7 mouse cellular contexts compared by ENCODE assay signal in the genomic region with DNA sequence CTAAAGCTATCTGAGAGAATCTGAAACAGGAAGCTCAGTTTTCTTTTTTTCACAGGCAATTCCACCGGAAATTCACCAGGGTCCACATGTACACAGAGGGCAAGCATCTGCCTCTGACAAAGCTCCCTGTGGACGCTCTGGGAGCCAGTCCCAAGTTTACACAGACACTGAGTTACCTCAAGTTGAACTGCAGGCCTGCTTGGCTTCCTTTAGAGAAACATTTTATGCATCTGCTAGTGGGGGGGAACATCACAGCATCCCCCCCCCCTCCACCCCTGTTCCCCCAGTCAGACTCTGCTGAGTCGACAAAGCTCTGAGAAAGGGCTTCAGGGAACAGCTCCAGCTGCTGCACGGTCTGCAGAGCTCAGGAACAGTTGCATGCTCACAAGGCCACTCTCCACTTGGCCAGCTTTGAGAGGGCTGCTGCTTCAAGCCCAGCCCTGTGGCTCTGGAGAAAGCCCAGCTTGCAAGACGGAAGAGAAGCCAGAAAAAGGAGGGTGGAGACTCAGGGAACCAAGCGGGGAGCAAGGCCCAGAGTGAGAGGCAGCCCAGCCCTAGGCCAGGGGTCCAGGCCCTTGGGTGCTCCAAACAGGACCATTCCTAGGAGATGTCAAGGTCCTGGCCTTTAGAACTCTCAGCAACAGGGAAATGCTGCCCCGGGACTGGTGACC. TPM values are rescaled to one million over a fixed set of nuclear protein-coding genes. Genes with fewer than 3 reads are reported as not detected.
DNase-seq lines count a peak whose midpoint lies in the region; ATAC-seq lines count a peak whose summit lies in the region.

No protein-coding gene starts in this region.

- peak; percentile 65 for DNase-seq in heart, postnatal 4 days
- DNase-seq in kidney, postnatal 4 days: peak; percentile 71 to 80
- DNase-seq in lung, postnatal 14 days: peak; percentile 66
- peak; percentile 72 to 77 for DNase-seq in right cerebral cortex, postnatal 10 days (ENCODE audit: low spot score in 2 of 2)

- no peaks in the 10 kb centered on the region; the same call in none of the 2 replicates for H3K4me1 ChIP-seq in brown adipose tissue, adult 24 weeks (ENCODE audit: control insufficient read depth, insufficient read depth, insufficient read length, low read length)
- peaks cover 19% of the 10 kb centered on the region for H3K4me1 ChIP-seq in forebrain, embryonic 16.5 days (replicated peaks; ENCODE audit: control insufficient read depth, insufficient read depth, low read length)

- peak overlapping the region; percentile 84 for H3K4me2 ChIP-seq in forebrain, embryonic 16.5 days (ENCODE audit: low read length)

- ATAC-seq in activated CD4-positive, CD25-positive, alpha-beta regulatory T cell, adult 4 months: peak; percentile 34
- no peak for ATAC-seq in forebrain, embryonic 16.5 days

- H3K36me3 ChIP-seq in forebrain, embryonic 16.5 days (ENCODE audit: control insufficient read depth, insufficient read depth): no peaks in the 10 kb centered on the region

- no peaks in the 10 kb centered on the region for H3K27me3 ChIP-seq in forebrain, embryonic 16.5 days (replicated peaks; ENCODE audit: control insufficient read depth, insufficient read depth, low read length)

- H3K9me3 ChIP-seq in forebrain, embryonic 16.5 days (ENCODE audit: control insufficient read depth, low read length): no peaks in the 10 kb centered on the region

- H3K27ac ChIP-seq in brown adipose tissue, adult 24 weeks (replicated peaks; ENCODE audit: low read depth, low read length): peak overlapping the region; percentile 66
- H3K27ac ChIP-seq in forebrain, embryonic 16.5 days (ENCODE audit: low read length): peak overlapping the region; percentile 28

- peak overlapping the region; percentile 87 for H3K9ac ChIP-seq in forebrain, embryonic 16.5 days (replicated peaks; ENCODE audit: low read depth, low read length)

- peak overlapping the region; percentile 97 for H3K4me3 ChIP-seq in brown adipose tissue, adult 24 weeks (ENCODE audit: insufficient read depth, low read depth, low read length)
- peak overlapping the region; percentile 94 for H3K4me3 ChIP-seq in forebrain, embryonic 16.5 days (replicated peaks; ENCODE audit: low read length)

- 33% methylated on average over 7 of the region's 7 CpGs for WGBS in forebrain, embryonic 16.5 days

RNA-seq across cellular contexts. Expression of gene Tbc1d2b, which starts 1.5 kb away (rescaled TPM):
- 10 to 100 TPM; 10.2 to 11.4 TPM for polyA plus RNA-seq in activated CD4-positive, CD25-positive, alpha-beta regulatory T cell, adult 4 months (2017; shearing (Covaris generic))
- 7.7 and 8.1 TPM in 2 replicates for polyA plus RNA-seq in brown adipose tissue, adult 24 weeks (2012; ENCODE audit: insufficient read depth, insufficient read length, missing spikeins)
- 5.3 and 7.1 TPM in 2 replicates for polyA plus RNA-seq in forebrain, embryonic 16.5 days (2015; fragmentation: Nextera tagmentation; extraction: Ambion mirVana)
- total RNA-seq in heart, postnatal 4 days (2021): 10 to 100 TPM; 14.4 to 18.1 TPM
